Mouse (Mus musculus) right cerebral cortex, postnatal 4 days (tissue): ENCODE measurements around the gene Slc41a3.
A peak's percentile ranks its signal among the peaks of the same experiment; 100 is the strongest.
"Not testable (repeated sequence)": the region's sequence is repeated elsewhere in the genome, so short reads cannot be mapped to it uniquely, and the experiment has no call there.

Experiments
- DNase-seq: peaks from one replicate; pipeline ENCODE4 v3.0.0-alpha.2; 2022

The Slc41a3 gene

GRCm38 (mm10) chr6:90625207-90625994 is 20.9 kb downstream of the Slc41a3 start:
- no peak for DNase-seq

GRCm38 (mm10) chr6:90627556-90627955 is 23.0 kb downstream of the Slc41a3 start:
- DNase-seq = no peak

GRCm38 (mm10) chr6:90629506-90629905 is 25.0 kb downstream of the Slc41a3 start:
- DNase-seq = no peak

- DNase-seq = no peak
Observed at GRCm38 (mm10) chr6:90630427-90630826, 25.9 kb downstream of the Slc41a3 start.

GRCm38 (mm10) chr6:90632526-90632925 is 28.0 kb downstream of the Slc41a3 start:
- DNase-seq = not testable (repeated sequence)

GRCm38 (mm10) chr6:90635081-90635480 is 30.6 kb downstream of the Slc41a3 start:
- DNase-seq = no peak

- DNase-seq = no peak
Observed at GRCm38 (mm10) chr6:90635611-90636010, 31.1 kb downstream of the Slc41a3 start.

GRCm38 (mm10) chr6:90643057-90643456 is 38.5 kb downstream of the Slc41a3 start:
- DNase-seq = no peak

- no peak for DNase-seq
Observed at GRCm38 (mm10) chr6:90644965-90645364, 40.4 kb downstream of the Slc41a3 start.

GRCm38 (mm10) chr6:90648391-90648790 is 43.9 kb downstream of the Slc41a3 start:
- DNase-seq = no peak

- no peak for DNase-seq
Observed at GRCm38 (mm10) chr6:90649279-90649678, 44.8 kb downstream of the Slc41a3 start.

- DNase-seq = no peak
Observed at GRCm38 (mm10) chr6:90650634-90651033, 46.1 kb downstream of the Slc41a3 start.

- peak; percentile 22 for DNase-seq
Observed at GRCm38 (mm10) chr6:90653736-90654135, 49.2 kb downstream of the Slc41a3 start.

- DNase-seq = not testable (repeated sequence)
Observed at GRCm38 (mm10) chr6:90656344-90656850, 51.9 kb downstream of the Slc41a3 start.

GRCm38 (mm10) chr6:90659913-90660312 is 55.4 kb downstream of the Slc41a3 start:
- DNase-seq = no peak

GRCm38 (mm10) chr6:90660398-90661028 is 56.0 kb downstream of the Slc41a3 start:
- DNase-seq = no peak

GRCm38 (mm10) chr6:90661029-90661399 is 56.5 kb downstream of the Slc41a3 start:
- DNase-seq = no peak

GRCm38 (mm10) chr6:90662148-90662547 is 57.6 kb downstream of the Slc41a3 start:
- DNase-seq = no peak

GRCm38 (mm10) chr6:90663736-90664135 is 59.2 kb downstream of the Slc41a3 start:
- no peak for DNase-seq

GRCm38 (mm10) chr6:90668693-90669092 is 64.2 kb downstream of the Slc41a3 start:
- no peak for DNase-seq

- no peak for DNase-seq
Observed at GRCm38 (mm10) chr6:90678759-90679158, 74.2 kb downstream of the Slc41a3 start.

GRCm38 (mm10) chr6:90680401-90680800 is 75.9 kb downstream of the Slc41a3 start:
- DNase-seq = no peak

- no peak for DNase-seq
Observed at GRCm38 (mm10) chr6:90683831-90684532, 79.5 kb downstream of the Slc41a3 start.

GRCm38 (mm10) chr6:90686812-90687211 is 82.3 kb downstream of the Slc41a3 start:
- no peak for DNase-seq
